Mouse (Mus musculus) embryo, embryonic 9.5 days (tissue): ENCODE results near the gene Cypt14.
"Not testable (repeated sequence)": the region's sequence is repeated elsewhere in the genome, so short reads cannot be mapped to it uniquely, and the experiment has no call there.

Experiments
- DNase-seq: peaks from one replicate; pipeline ENCODE4 v3.0.0-alpha.2; 2017; ENCODE audit errors: extremely low spot score

The Cypt14 gene

GRCm38 (mm10) chrX:39863504-39863903 lies at the start of gene Cypt14:
Cypt14 (minus strand) TSS chrX:39863604.
- DNase-seq = not testable (repeated sequence)
